Mouse (Mus musculus): ENCODE results near the gene Zfp316.

GRCm38 (mm10) chr5:143220996-143221395 is 48.8 kb downstream of the Zfp316 start:
- TF ChIP-seq UBTF (IDR thresholded peaks at IDR 0.05; ENCODE audit: borderline replicate concordance, insufficient read depth, low read depth, low read length) (no peak), E2F4 (IDR thresholded peaks at IDR 0.05; ENCODE audit: borderline replicate concordance, low read depth, low read length) (no peak), POLR2A (IDR thresholded peaks at IDR 0.05; ENCODE audit: control insufficient read depth in 1 of 2, insufficient read depth in 1 of 2, low read depth in 1 of 2, low read length in 2 of 2, poor library complexity in 1 of 2) (no peak), CTCF (IDR thresholded peaks at IDR 0.05 in 2 of 3, conservative IDR thresholded peaks at IDR 0.05 in 1 of 3; ENCODE audit: control insufficient read depth in 1 of 3, insufficient read depth in 1 of 3, low read depth in 2 of 3, low read length in 3 of 3, poor library complexity in 1 of 3, severe bottlenecking in 1 of 3) (no peak), SIN3A (IDR thresholded peaks at IDR 0.05; ENCODE audit: low read length) (no peak), MEF2A (IDR thresholded peaks at IDR 0.05; ENCODE audit: extremely low read depth, insufficient replicate concordance, low read depth, low read length, poor library complexity, severe bottlenecking) (no peak), RCOR1 (IDR thresholded peaks at IDR 0.05; ENCODE audit: low read depth, low read length) (no peak), MAX (IDR thresholded peaks at IDR 0.05; ENCODE audit: low read length) (no peak), MAFK (IDR thresholded peaks at IDR 0.05; ENCODE audit: borderline replicate concordance, low read depth, low read length) (no peak), RAD21 (IDR thresholded peaks at IDR 0.05; ENCODE audit: low read depth, low read length) (no peak), NELFE (IDR thresholded peaks at IDR 0.05; ENCODE audit: low read depth, low read length) (no peak), EP300 (IDR thresholded peaks at IDR 0.05; ENCODE audit: low read depth in 1 of 2, low read length in 2 of 2) (no peak), TCF12 (IDR thresholded peaks at IDR 0.05; ENCODE audit: low read depth, low read length) (no peak), ETS1 (IDR thresholded peaks at IDR 0.05; ENCODE audit: low read depth, low read length) (no peak)
